ENCODE assay signal across 8 mouse cellular contexts in the genomic region with DNA sequence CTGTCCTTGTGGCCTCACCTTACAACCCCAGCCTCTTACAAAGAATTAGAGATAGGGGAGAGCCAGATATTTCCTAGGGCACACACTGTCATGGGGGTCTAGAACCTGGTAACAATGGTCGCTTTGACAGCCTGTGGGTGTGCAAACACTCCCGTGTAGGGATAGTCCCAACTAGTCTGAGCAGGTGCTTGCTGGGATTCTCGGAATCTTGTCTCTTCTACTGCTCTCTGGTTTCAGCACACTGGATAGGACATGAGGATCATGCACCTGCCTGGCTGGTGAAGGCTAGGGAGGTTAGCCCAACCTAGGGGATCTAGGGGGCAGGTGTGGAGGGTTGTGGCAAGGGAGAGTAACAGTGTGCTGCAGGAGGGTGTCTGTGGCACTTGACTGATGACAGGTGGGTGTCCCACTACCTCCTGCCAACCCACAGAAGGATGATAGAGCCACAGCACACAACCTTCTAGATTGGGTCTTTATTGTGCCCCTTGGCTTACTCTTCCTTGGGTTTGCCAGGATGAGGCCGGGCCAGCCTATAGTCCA. TPM values are rescaled to one million over a fixed set of nuclear protein-coding genes. Genes with fewer than 3 reads are reported as not detected.
A peak's percentile ranks its signal among the peaks of the same experiment; 100 is the strongest.
DNase-seq lines count a peak whose midpoint lies in the region; ATAC-seq and TF ChIP-seq lines count a peak whose summit lies in the region.
"Had no signal": no experiment of that assay in that cellular context is flagged by ENCODE, and none has a peak within 500 bp of the region (broad histone marks: within the 10 kb centered on the region; RNA-seq: fewer than 3 reads in every experiment).

No protein-coding gene starts in this region.

- H3K27me3 ChIP-seq in liver, embryonic 11.5 days (replicated peaks; ENCODE audit: control insufficient read depth, insufficient read depth, low read length): 0 out of 2 replicates have a peak, but pooled peaks cover 2% of the 10 kb centered on the region
- H3K27me3 ChIP-seq in liver, postnatal 0 days (ENCODE audit: insufficient read depth, low read length): 0 out of 2 replicates have a peak, but pooled peaks cover 4% of the 10 kb centered on the region
- no peaks in the 10 kb centered on the region for H3K27me3 ChIP-seq in forebrain, embryonic 16.5 days (replicated peaks; ENCODE audit: control insufficient read depth, insufficient read depth, low read length)
- H3K27me3 ChIP-seq in limb, embryonic 15.5 days: no peaks in the 10 kb centered on the region
- no peaks in the 10 kb centered on the region for H3K27me3 ChIP-seq in stomach, embryonic 16.5 days (ENCODE audit: control insufficient read depth, insufficient read depth, low read length)

- no peak overlapping the region for H3K4me3 ChIP-seq in liver, embryonic 11.5 days (ENCODE audit: low read depth, low read length)
- H3K4me3 ChIP-seq in liver, postnatal 0 days (ENCODE audit: low read depth, low read length): no peak overlapping the region
- H3K4me3 ChIP-seq in forebrain, embryonic 16.5 days (replicated peaks; ENCODE audit: low read length): no peak overlapping the region
- no peak overlapping the region for H3K4me3 ChIP-seq in limb, embryonic 15.5 days
- H3K4me3 ChIP-seq in stomach, embryonic 16.5 days (replicated peaks; ENCODE audit: low read length): no peak overlapping the region

- 83% methylated on average over 4 of the region's 4 CpGs for WGBS in liver, embryonic 11.5 days
- WGBS in liver, postnatal 0 days (ENCODE audit: insufficient replicate concordance): 72% methylated on average over 4 of the region's 4 CpGs
- WGBS in forebrain, embryonic 16.5 days: 59% methylated on average over 4 of the region's 4 CpGs
- WGBS in limb, embryonic 15.5 days: 81% methylated on average over 4 of the region's 4 CpGs
- WGBS in stomach, embryonic 16.5 days: 80% methylated on average over 4 of the region's 4 CpGs

- no peak for DNase-seq in liver, embryonic 11.5 days (ENCODE audit: low spot score)
- no peak for DNase-seq in liver, postnatal 0 days
- DNase-seq in thymus, postnatal 25 days: no peak
- no peak for DNase-seq in gastrocnemius, postnatal 14 days

- H3K27ac ChIP-seq in liver, embryonic 11.5 days (ENCODE audit: low read depth, low read length): peak overlapping the region; percentile 87
- no peak overlapping the region for H3K27ac ChIP-seq in liver, postnatal 0 days (ENCODE audit: low read depth)
- peak overlapping the region; percentile 87 for H3K27ac ChIP-seq in forebrain, embryonic 16.5 days (ENCODE audit: low read length)
- H3K27ac ChIP-seq in limb, embryonic 15.5 days: peak overlapping the region; percentile 93
- H3K27ac ChIP-seq in stomach, embryonic 16.5 days (ENCODE audit: low read length): peak overlapping the region; percentile 89
- H3K27ac ChIP-seq: macrophage had no signal

- H3K4me1 ChIP-seq in liver, embryonic 11.5 days (replicated peaks; ENCODE audit: control insufficient read depth, insufficient read depth, low read length): peaks cover 14% of the 10 kb centered on the region
- H3K4me1 ChIP-seq in liver, postnatal 0 days (ENCODE audit: insufficient read depth): peaks cover 9% of the 10 kb centered on the region
- H3K4me1 ChIP-seq in forebrain, embryonic 16.5 days (replicated peaks; ENCODE audit: control insufficient read depth, insufficient read depth, low read length): peaks cover 14% of the 10 kb centered on the region
- peaks cover 28% of the 10 kb centered on the region for H3K4me1 ChIP-seq in limb, embryonic 15.5 days
- peaks cover 16% of the 10 kb centered on the region for H3K4me1 ChIP-seq in stomach, embryonic 16.5 days (ENCODE audit: control insufficient read depth, insufficient read depth, low read length)

- intact Hi-C loops in gastrocnemius, postnatal 14 days (cut with DNase I; ENCODE audit: low total_unique reads): no loop called here

- ATAC-seq in liver, embryonic 11.5 days (replicated peaks; ENCODE audit: low FRiP score): no peak
- ATAC-seq in liver, postnatal 0 days: no peak
- ATAC-seq in forebrain, embryonic 16.5 days: no peak
- ATAC-seq in limb, embryonic 15.5 days (ENCODE audit: insufficient number of reproducible peaks, low FRiP score, low TSS enrichment, low read depth): no peak
- ATAC-seq in stomach, embryonic 16.5 days (ENCODE audit: insufficient read depth, low FRiP score): no peak

- H3K9ac ChIP-seq in liver, embryonic 11.5 days (ENCODE audit: low read depth, low read length): peak overlapping the region; percentile 68; the same call in 1 of the 2 replicates
- H3K9ac ChIP-seq in liver, postnatal 0 days (replicated peaks): no peak overlapping the region
- H3K9ac ChIP-seq in forebrain, embryonic 16.5 days (replicated peaks; ENCODE audit: low read depth, low read length): no peak overlapping the region; the same call in 1 of the 2 replicates
- H3K9ac ChIP-seq in limb, embryonic 15.5 days: no peak overlapping the region
- peak overlapping the region; percentile 80 for H3K9ac ChIP-seq in stomach, embryonic 16.5 days (ENCODE audit: low read length)

- H3K9me3 ChIP-seq in liver, embryonic 11.5 days (ENCODE audit: control insufficient read depth, low read length): no peaks in the 10 kb centered on the region
- no peaks in the 10 kb centered on the region for H3K9me3 ChIP-seq in liver, postnatal 0 days (ENCODE audit: low read length)
- H3K9me3 ChIP-seq in forebrain, embryonic 16.5 days (ENCODE audit: control insufficient read depth, low read length): 0 out of 2 replicates have a peak, but pooled peaks cover 2% of the 10 kb centered on the region
- H3K9me3 ChIP-seq in limb, embryonic 15.5 days: no peaks in the 10 kb centered on the region
- no peaks in the 10 kb centered on the region for H3K9me3 ChIP-seq in stomach, embryonic 16.5 days (replicated peaks; ENCODE audit: control insufficient read depth, low read length)

- no peaks in the 10 kb centered on the region for H3K36me3 ChIP-seq in liver, embryonic 11.5 days (ENCODE audit: control insufficient read depth, insufficient read depth, low read length)
- no peaks in the 10 kb centered on the region for H3K36me3 ChIP-seq in liver, postnatal 0 days (replicated peaks; ENCODE audit: insufficient read depth, low read length)
- H3K36me3 ChIP-seq in forebrain, embryonic 16.5 days (ENCODE audit: control insufficient read depth, insufficient read depth): no peaks in the 10 kb centered on the region
- no peaks in the 10 kb centered on the region for H3K36me3 ChIP-seq in limb, embryonic 15.5 days
- H3K36me3 ChIP-seq in stomach, embryonic 16.5 days (ENCODE audit: control insufficient read depth, insufficient read depth, low read length): no peaks in the 10 kb centered on the region

- no peak overlapping the region for H3K4me2 ChIP-seq in liver, embryonic 11.5 days
- no peak overlapping the region for H3K4me2 ChIP-seq in liver, postnatal 0 days (ENCODE audit: low read depth, low read length)
- H3K4me2 ChIP-seq in forebrain, embryonic 16.5 days (ENCODE audit: low read length): no peak overlapping the region
- no peak overlapping the region for H3K4me2 ChIP-seq in limb, embryonic 15.5 days
- no peak overlapping the region for H3K4me2 ChIP-seq in stomach, embryonic 16.5 days (ENCODE audit: low read depth, low read length)

- no peak for TF ChIP-seq EP300 in liver, postnatal 0 days (IDR thresholded peaks at IDR 0.05; ENCODE audit: low read depth)

- no peak for TF ChIP-seq CTCF in liver, postnatal 0 days (IDR thresholded peaks at IDR 0.05; ENCODE audit: low read depth)

RNA-seq across cellular contexts. Expression of gene 1810010D01Rik, which starts 2.5 kb away (rescaled TPM):
- 0.29 and 0.67 TPM in 2 replicates for polyA plus RNA-seq in liver, embryonic 11.5 days (2014; fragmentation: Nextera tagmentation; extraction: Ambion mirVana)
- polyA plus RNA-seq in liver, postnatal 0 days (2015; fragmentation: Nextera tagmentation; extraction: Ambion mirVana): not detected in 2 replicates
- polyA plus RNA-seq in forebrain, embryonic 16.5 days (2015; fragmentation: Nextera tagmentation; extraction: Ambion mirVana): not detected in 2 replicates
- 0.48 and 0.82 TPM in 2 replicates for polyA plus RNA-seq in limb, embryonic 15.5 days (2015; fragmentation: Nextera tagmentation; extraction: Ambion mirVana)
- 1.5 and 2.2 TPM in 2 replicates for polyA plus RNA-seq in stomach, embryonic 16.5 days (2015; fragmentation: Nextera tagmentation; extraction: Ambion mirVana)
- total RNA-seq in gastrocnemius, postnatal 14 days (2021): under 1 TPM in 1 of 2 experiments, not detected in 1; 0.35 TPM
- polyA plus RNA-seq: macrophage had no signal

Comparison
In these comparisons a context has a peak if more than half of its experiments do, and no peak if none do; other contexts are left out.
1. H3K9ac ChIP-seq: peak in liver, embryonic 11.5 days (single experiment) and stomach, embryonic 16.5 days (single experiment); none in liver, postnatal 0 days (single experiment), forebrain, embryonic 16.5 days (single experiment) and limb, embryonic 15.5 days (single experiment).